Mouse (Mus musculus): Measurements from ENCODE around the gene Plekhg1. TPM values are rescaled to one million over a fixed set of nuclear protein-coding genes. Genes with fewer than 3 reads are reported as not detected.

The Plekhg1 gene
- total RNA-seq, 2 experiments from 2014 or later = 2.0 to 2.7 TPM

GRCm38 (mm10) chr10:3941054-3941757 lies 201.0 kb downstream of the Plekhg1 start:
- no peak for ATAC-seq (replicated peaks; ENCODE audit: low FRiP score, poor library complexity, severe bottlenecking)

- no peak for ATAC-seq (replicated peaks; ENCODE audit: low FRiP score, poor library complexity, severe bottlenecking)
These were observed 202.1 kb downstream of the Plekhg1 start for GRCm38 (mm10) chr10:3942289-3942688.

GRCm38 (mm10) chr10:3943492-3944395 lies 203.6 kb downstream of the Plekhg1 start:
- peak; percentile 68 for ATAC-seq (replicated peaks; ENCODE audit: low FRiP score, poor library complexity, severe bottlenecking)

GRCm38 (mm10) chr10:3946871-3947270 lies 206.7 kb downstream of the Plekhg1 start:
- no peak for ATAC-seq (replicated peaks; ENCODE audit: low FRiP score, poor library complexity, severe bottlenecking)

- ATAC-seq (replicated peaks; ENCODE audit: low FRiP score, poor library complexity, severe bottlenecking) = no peak
These were observed 207.2 kb downstream of the Plekhg1 start for GRCm38 (mm10) chr10:3947346-3947745.

DNA sequence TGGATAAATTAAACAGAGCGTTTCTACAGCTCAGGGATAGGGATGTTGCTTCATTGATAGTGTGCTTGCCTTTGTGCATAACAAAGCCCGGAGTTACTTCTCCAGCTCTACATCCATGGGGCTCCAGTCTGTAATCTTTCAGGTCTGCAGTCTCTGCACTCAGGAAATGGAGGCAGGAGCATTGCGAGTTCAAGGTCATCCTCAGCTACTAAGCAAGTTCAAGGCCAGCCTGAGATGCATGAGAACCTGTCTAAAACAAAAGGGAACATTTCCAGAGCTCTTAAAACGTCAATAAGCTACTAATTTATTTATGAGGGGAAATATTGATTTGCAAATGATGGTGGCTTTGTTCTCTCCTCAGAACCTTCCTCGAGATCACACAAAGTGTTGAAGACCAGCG lies 209.1 kb downstream of the Plekhg1 start:
- no peak for ATAC-seq (replicated peaks; ENCODE audit: low FRiP score, poor library complexity, severe bottlenecking)

DNA sequence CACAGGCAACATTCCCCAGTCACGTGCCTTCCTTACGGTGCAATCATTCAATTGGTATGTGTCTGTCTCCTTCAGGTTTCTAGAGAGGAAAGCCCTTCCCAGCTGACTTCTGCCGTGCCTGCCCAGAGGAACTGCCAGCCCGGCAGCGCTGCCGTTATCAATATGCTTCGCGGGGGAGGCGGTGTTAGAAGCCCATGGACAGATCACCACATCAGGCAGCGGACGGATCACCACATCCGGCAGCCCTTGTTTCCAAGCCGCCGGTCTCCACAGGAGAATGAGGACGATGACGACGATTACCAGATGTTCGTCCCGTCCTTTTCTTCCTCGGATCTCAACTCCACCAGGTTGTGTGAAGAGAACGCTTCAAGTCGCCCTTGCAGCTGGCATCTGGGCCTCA lies 216.3 kb downstream of the Plekhg1 start:
- no peak for ATAC-seq (replicated peaks; ENCODE audit: low FRiP score, poor library complexity, severe bottlenecking)

DNA sequence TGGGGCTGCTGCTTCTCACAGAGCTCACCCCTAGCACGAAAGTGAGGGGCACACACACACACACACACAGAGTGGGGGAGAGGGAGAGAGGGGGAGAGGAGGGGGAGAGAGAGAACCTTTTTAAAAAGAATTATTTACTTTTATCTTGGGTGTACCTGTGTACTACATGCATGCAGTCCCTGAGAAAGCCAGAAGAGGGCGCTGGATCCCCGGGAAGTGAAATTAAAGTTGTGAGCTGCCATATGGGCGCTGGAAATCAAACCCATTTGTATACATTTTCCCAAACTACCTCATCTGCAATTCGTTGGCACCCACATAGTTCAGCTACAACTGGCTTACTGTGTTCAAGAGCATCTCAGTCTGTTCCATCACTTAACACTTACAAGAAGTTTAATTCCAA lies 218.4 kb downstream of the Plekhg1 start:
- ATAC-seq (replicated peaks; ENCODE audit: low FRiP score, poor library complexity, severe bottlenecking) = no peak

- no peak for ATAC-seq (replicated peaks; ENCODE audit: low FRiP score, poor library complexity, severe bottlenecking)
These were observed 228.9 kb downstream of the Plekhg1 start for GRCm38 (mm10) chr10:3969026-3969425.

GRCm38 (mm10) chr10:3972237-3972636 lies 232.1 kb downstream of the Plekhg1 start:
- no peak for ATAC-seq (replicated peaks; ENCODE audit: low FRiP score, poor library complexity, severe bottlenecking)

DNA sequence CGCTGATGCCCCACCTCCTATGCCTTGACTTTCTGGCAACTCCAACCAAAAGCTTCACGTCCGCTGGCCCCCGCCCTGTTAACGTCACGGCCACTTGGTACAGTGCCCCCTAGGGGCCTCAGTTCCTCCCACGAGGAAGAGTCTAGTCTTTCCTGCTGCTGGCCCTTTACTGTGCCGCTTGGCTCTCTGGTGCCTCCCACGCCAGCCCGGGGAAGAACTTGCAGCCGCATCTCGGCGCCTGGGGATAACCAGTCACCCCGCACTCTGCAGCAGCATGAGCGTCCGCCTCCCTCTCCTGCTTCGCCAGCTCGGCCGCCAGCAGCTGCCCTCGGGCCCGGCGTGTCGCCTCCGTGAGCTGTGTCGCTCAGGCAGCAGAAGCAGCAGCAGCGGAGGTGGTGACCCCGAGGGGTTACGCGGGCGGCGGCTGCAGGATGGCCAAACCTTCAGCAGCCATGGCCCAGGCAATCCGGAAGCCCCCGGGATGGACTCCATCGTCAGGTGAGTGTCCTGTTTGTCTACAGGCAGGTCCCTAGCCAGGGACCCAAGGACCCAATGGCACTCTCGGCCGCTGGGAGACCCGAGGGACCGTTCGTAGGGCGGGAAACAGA lies 232.9 kb downstream of the Plekhg1 start, which contains the start of gene Mthfd1l:
Gene Mthfd1l, plus strand, starts transcription at position 138 of the 608 bp plus-strand sequence.
- peak; percentile 69 for ATAC-seq (replicated peaks; ENCODE audit: low FRiP score, poor library complexity, severe bottlenecking)

DNA sequence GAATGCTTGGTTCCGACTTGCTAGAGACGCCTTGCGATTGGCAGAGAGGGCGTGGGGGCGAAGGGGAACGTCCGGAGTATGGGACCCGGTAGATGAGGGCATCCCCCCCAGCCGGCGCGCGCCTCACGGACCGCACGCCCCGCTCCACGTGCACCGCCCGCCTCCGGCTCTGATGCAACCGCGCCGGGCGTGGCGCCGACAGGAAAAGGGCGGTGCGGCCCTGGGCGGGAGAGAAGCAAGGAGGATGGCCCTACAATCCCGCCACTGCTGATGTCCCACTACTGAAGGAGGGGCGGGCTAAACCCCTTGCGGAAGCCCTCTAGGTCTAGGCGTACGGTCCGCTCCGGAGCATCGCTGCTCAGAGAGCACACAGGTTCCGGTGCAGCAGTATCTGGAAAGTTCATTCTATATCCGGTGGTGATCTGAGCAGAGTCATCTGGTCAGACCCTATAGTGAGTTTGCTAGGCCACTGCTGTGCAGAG lies 233.5 kb downstream of the Plekhg1 start:
- peak; percentile 83 for ATAC-seq (replicated peaks; ENCODE audit: low FRiP score, poor library complexity, severe bottlenecking)

DNA sequence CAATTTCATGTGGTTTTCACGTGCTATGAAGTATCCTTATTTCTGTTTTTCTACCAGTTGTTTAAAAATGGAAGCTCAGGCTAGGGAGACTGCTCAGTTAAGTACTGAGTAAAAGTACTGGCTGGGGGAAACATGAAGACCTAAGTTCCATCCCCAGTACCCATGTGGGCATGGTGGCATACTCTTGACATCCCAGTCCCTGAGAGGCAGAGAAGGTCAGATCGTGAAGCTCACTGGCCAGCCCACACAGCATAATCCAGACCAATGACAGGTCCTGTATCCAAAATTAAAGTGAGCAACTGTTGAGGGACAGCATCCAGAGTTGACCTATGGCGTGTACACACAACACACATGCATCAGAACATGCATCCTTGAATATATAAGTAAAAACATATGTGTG lies 234.2 kb downstream of the Plekhg1 start:
- ATAC-seq (replicated peaks; ENCODE audit: low FRiP score, poor library complexity, severe bottlenecking) = no peak

- ATAC-seq (replicated peaks; ENCODE audit: low FRiP score, poor library complexity, severe bottlenecking) = peak; percentile 69
These were observed 235.9 kb downstream of the Plekhg1 start for GRCm38 (mm10) chr10:3975898-3976622.

DNA sequence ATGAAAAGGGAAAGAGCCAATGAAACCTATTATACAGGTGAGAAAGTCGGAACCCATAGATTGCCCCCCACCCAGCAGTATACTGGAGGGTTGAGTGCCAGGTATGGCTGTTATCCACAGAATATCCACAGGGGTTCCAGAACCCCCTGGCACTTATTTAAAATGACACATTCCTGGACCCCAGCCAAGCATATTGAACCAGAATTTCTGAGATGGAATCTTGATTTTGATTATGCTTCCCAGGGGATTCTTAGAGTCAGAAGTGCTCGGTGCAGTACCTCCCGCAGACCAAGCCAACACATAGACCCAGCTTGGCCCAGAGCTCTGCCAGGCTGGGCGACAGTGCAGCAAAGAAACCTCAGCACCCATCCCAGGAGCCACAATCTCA lies 236.5 kb downstream of the Plekhg1 start:
- no peak for ATAC-seq (replicated peaks; ENCODE audit: low FRiP score, poor library complexity, severe bottlenecking)

GRCm38 (mm10) chr10:3978326-3978725 lies 238.2 kb downstream of the Plekhg1 start:
- no peak for ATAC-seq (replicated peaks; ENCODE audit: low FRiP score, poor library complexity, severe bottlenecking)

GRCm38 (mm10) chr10:3978792-3979488 lies 238.8 kb downstream of the Plekhg1 start:
- no peak for ATAC-seq (replicated peaks; ENCODE audit: low FRiP score, poor library complexity, severe bottlenecking)

DNA sequence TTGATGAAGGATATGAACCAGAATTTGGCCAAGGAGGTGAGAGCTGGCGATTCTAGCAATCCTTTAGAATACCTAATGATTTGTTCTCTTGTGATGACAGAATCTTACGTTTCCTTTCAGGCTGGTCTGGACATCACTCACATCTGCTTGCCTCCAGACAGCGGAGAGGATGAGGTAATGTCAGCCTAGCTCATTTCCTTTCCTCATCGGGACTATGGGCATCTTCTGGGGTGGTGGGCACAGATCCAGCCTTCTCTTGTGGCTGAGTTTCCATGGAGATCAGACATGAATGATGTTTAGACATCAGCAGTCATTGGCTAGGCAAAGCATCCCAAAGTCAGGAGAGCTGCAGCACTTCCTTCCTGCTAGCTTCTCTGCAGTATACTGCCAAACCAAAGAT lies 240.1 kb downstream of the Plekhg1 start:
- ATAC-seq (replicated peaks; ENCODE audit: low FRiP score, poor library complexity, severe bottlenecking) = no peak

- no peak for ATAC-seq (replicated peaks; ENCODE audit: low FRiP score, poor library complexity, severe bottlenecking)
These were observed 250.2 kb downstream of the Plekhg1 start for GRCm38 (mm10) chr10:3990295-3990883.

All from erythroblast, adult 5-6 weeks (primary cell).